Mouse (Mus musculus): ENCODE data around the gene Ptpn23.
"Not testable (repeated sequence)": the region's sequence is repeated elsewhere in the genome, so short reads cannot be mapped to it uniquely, and the experiment has no call there.

Gene Ptpn23

GRCm38 (mm10) chr9:110381292-110381691, 26.7 kb downstream of the Ptpn23 start:
- DNase-seq, result no peak

- no peak for DNase-seq
These were observed 27.4 kb downstream of the Ptpn23 start for GRCm38 (mm10) chr9:110380662-110381061.

- no peak for DNase-seq
These were observed 28.7 kb downstream of the Ptpn23 start for GRCm38 (mm10) chr9:110379361-110379760.

- DNase-seq, result not testable (repeated sequence)
These were observed 30.4 kb downstream of the Ptpn23 start for GRCm38 (mm10) chr9:110377655-110378054.

GRCm38 (mm10) chr9:110375668-110376067, 32.3 kb downstream of the Ptpn23 start:
- DNase-seq, result no peak

GRCm38 (mm10) chr9:110373871-110374270, 34.1 kb downstream of the Ptpn23 start:
- no peak for DNase-seq

- DNase-seq, result no peak
These were observed 38.2 kb downstream of the Ptpn23 start for GRCm38 (mm10) chr9:110369860-110370259.

- no peak for DNase-seq
These were observed 41.3 kb downstream of the Ptpn23 start for GRCm38 (mm10) chr9:110366746-110367145.

- no peak for DNase-seq
These were observed 45.7 kb downstream of the Ptpn23 start for GRCm38 (mm10) chr9:110362337-110362736.

GRCm38 (mm10) chr9:110361299-110361698, 46.7 kb downstream of the Ptpn23 start:
- DNase-seq, result no peak

GRCm38 (mm10) chr9:110358341-110358740, 49.7 kb downstream of the Ptpn23 start:
- DNase-seq, result no peak

GRCm38 (mm10) chr9:110351932-110352632, 55.9 kb downstream of the Ptpn23 start:
- DNase-seq, result no peak

- no peak for DNase-seq
These were observed 56.7 kb downstream of the Ptpn23 start for GRCm38 (mm10) chr9:110351350-110351749.

- no peak for DNase-seq
These were observed 57.4 kb downstream of the Ptpn23 start for GRCm38 (mm10) chr9:110350612-110351011.

GRCm38 (mm10) chr9:110350188-110350587, 57.8 kb downstream of the Ptpn23 start:
- no peak for DNase-seq

- no peak for DNase-seq
These were observed 59.1 kb downstream of the Ptpn23 start for GRCm38 (mm10) chr9:110348899-110349298.

- no peak for DNase-seq
These were observed 62.8 kb downstream of the Ptpn23 start for GRCm38 (mm10) chr9:110345057-110345739.

- DNase-seq, result no peak
These were observed 64.2 kb downstream of the Ptpn23 start for GRCm38 (mm10) chr9:110343805-110344204.

- DNase-seq, result no peak
These were observed 66.0 kb downstream of the Ptpn23 start for GRCm38 (mm10) chr9:110342008-110342407.

GRCm38 (mm10) chr9:110340037-110340750, 67.8 kb downstream of the Ptpn23 start:
- DNase-seq, result peak in 1 of 2 experiments; percentile 13

Measured in cerebellum, postnatal 36 days (tissue).